Mouse (Mus musculus) CH12.LX (cell line): ENCODE measurements around the gene Pik3r6.

Source experiments
- CTCF ChIP-seq, 2 experiments: IDR thresholded peaks in 1 of 2; conservative IDR thresholded peaks in 1 of 2; 2 replicates each; pipeline ENCODE4 v1.5.1; 2011 to 2012; ENCODE audit warnings: low read depth in 2 of 2, low read length in 2 of 2, improper control_type of control experiment in 1 of 2, inconsistent platforms in 1 of 2, mild to moderate bottlenecking in 1 of 2, moderate library complexity in 1 of 2
- JUND ChIP-seq: conservative IDR thresholded peaks from 2 replicates; pipeline ENCODE4 v1.6.1; 2011; ENCODE audit warnings: low read depth, low read length, improper control_type of control experiment
- POLR2AphosphoS2 ChIP-seq: IDR thresholded peaks from 2 replicates; pipeline ENCODE4 v1.6.1; 2011; ENCODE audit warnings: low read depth, low read length, improper control_type of control experiment
- TCF12 ChIP-seq: IDR thresholded peaks from 2 replicates; pipeline ENCODE4 v1.6.1; 2014; ENCODE audit warnings: low read depth, mild to moderate bottlenecking, inconsistent platforms, low read length, improper control_type of control experiment

DNA sequence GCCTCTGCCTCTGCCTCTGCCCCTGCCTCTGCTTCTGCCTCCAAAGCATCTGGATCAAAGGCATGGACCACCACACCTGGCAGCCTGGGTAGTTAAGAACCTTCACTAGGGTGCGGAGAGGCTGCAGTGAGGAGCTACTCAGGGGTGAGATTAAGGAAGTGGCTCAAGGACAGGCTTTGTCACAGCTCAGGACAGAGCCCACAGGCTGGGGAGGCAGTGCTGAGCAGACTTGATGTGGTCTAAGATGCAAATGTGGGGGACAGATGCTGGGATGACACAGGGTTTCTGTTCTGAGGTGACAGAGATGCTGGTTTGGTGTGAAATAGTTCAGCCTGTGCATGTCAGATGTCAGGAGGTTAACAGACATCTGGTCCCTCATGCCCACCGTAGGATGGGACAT, 411 bp upstream of the Pik3r6 start:
- no peak for TF ChIP-seq POLR2AphosphoS2
- peak in 1 of 2 experiments; percentile 37; a peak in 2 of 4 replicates for TF ChIP-seq CTCF (conservative IDR thresholded peaks at IDR 0.05 in 1 of 2, IDR thresholded peaks at IDR 0.05 in 1 of 2; ENCODE audit: low read depth in 2 of 2, low read length in 2 of 2)
- TF ChIP-seq TCF12, result peak; percentile 98
- peak; percentile 43; the same call in 1 of the 2 replicates for TF ChIP-seq JUND
